14 mouse cellular contexts compared by ENCODE assay signal in the genomic region with DNA sequence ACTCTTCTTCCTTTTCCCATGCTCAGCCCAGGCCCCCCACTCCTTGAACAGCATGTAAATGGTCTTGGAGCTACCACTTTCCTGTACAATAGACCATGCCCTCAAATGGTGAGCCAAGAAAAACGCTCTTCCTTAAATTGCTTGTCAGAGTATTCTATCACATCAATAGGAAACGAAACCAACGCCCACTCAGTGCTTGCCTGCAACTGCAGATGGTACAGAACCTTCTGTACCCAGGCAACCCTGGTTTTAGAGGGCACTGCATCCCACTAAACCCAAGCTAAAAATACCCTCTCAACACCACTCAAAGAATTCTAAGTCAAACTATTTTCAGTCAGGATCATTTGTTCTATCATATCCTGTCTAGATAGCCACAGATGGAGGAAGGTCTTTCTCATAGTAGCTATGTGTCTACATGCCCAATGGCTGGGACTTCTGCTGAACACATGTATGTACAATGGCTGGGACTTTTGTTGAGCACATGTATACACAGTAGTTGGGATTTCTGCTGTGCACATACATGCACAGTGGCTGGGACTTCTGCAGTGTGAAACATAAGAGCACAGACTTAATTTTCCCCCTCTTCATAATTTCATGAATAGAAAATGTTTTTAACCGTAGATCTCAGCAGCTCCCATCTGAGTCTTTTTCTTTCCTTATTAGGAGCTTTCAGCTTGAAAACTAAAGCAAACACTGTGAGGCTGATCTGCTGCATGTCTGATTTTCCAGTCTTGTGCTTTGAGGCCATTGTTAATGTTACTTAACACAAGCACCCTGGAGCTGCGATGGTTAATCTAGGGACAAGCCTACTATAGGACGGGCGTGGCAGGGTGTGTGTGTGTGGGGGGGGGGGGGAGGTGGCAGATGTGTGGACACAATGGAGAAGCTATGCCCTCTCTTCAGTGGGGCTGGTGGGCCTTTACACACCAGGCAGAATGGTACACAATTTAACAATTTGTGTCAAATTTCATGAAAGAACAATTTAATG. TPM values are rescaled to one million over a fixed set of nuclear protein-coding genes. Genes with fewer than 3 reads are reported as not detected.
DNase-seq lines count a peak whose midpoint lies in the region; ATAC-seq and TF ChIP-seq lines count a peak whose summit lies in the region.
"Had no signal": no experiment of that assay in that cellular context is flagged by ENCODE, and none has a peak within 500 bp of the region (broad histone marks: within the 10 kb centered on the region; RNA-seq: fewer than 3 reads in every experiment).

No protein-coding gene starts in this region.

- H3K27ac ChIP-seq in heart, adult 2 months: peak overlapping the region; percentile 46
- no peak overlapping the region for H3K27ac ChIP-seq in heart, embryonic 12.5 days (ENCODE audit: poor library complexity, severe bottlenecking)
- H3K27ac ChIP-seq in midbrain, embryonic 11.5 days (ENCODE audit: low read depth, low read length): no peak overlapping the region
- no peak overlapping the region for H3K27ac ChIP-seq in midbrain, embryonic 10.5 days (replicated peaks)
- peak overlapping the region; percentile 24; the same call in 1 of the 2 replicates for H3K27ac ChIP-seq in bone marrow, adult 2 months (ENCODE audit: control insufficient read depth, insufficient read depth, low read depth, low read length, poor library complexity)
- H3K27ac ChIP-seq in midbrain, postnatal 0 days (ENCODE audit: low read depth, low read length): no peak overlapping the region; the same call in 1 of the 2 replicates
- H3K27ac ChIP-seq: hindbrain, postnatal 0 days; midbrain, embryonic 13.5 days had no signal

- no peak for TF ChIP-seq CTCF in heart, adult 2 months (IDR thresholded peaks at IDR 0.05)
- no peak for TF ChIP-seq CTCF in bone marrow, adult 2 months (IDR thresholded peaks at IDR 0.05; ENCODE audit: control insufficient read depth, insufficient read depth, low read length)
- no peak for TF ChIP-seq CTCF in midbrain, postnatal 0 days (IDR thresholded peaks at IDR 0.05)

- peak in 1 of 2 experiments; percentile 46 for DNase-seq in heart, adult 2 months
- DNase-seq in midbrain, embryonic 11.5 days (ENCODE audit: low spot score, missing footprints): no peak
- DNase-seq in midbrain, embryonic 10.5 days (ENCODE audit: low spot score): no peak
- DNase-seq in kidney, adult 8-10 months: no peak
- DNase-seq in midbrain, postnatal 0 days (ENCODE audit: low spot score): no peak
- DNase-seq: cerebellum, postnatal 36 days; gastrocnemius, postnatal 14 days; layer of hippocampus, postnatal 36 days had no signal

- peaks cover 2% of the 10 kb centered on the region; the same call in 1 of the 2 replicates for H3K36me3 ChIP-seq in heart, adult 2 months (ENCODE audit: control insufficient read depth, insufficient read depth, low read length)
- 0 out of 2 replicates have a peak, but pooled peaks cover 3% of the 10 kb centered on the region for H3K36me3 ChIP-seq in heart, embryonic 12.5 days
- H3K36me3 ChIP-seq in midbrain, embryonic 11.5 days (ENCODE audit: control insufficient read depth, insufficient read depth, low read length): no peaks in the 10 kb centered on the region
- H3K36me3 ChIP-seq in midbrain, embryonic 10.5 days: no peaks in the 10 kb centered on the region
- no peaks in the 10 kb centered on the region for H3K36me3 ChIP-seq in myocyte (ENCODE audit: control insufficient read depth, insufficient read depth)
- no peaks in the 10 kb centered on the region for H3K36me3 ChIP-seq in midbrain, postnatal 0 days (ENCODE audit: insufficient read depth, low read length)
- H3K36me3 ChIP-seq: midbrain, embryonic 13.5 days had no signal

- no peaks in the 10 kb centered on the region for H3K9me3 ChIP-seq in heart, embryonic 12.5 days (replicated peaks)
- no peaks in the 10 kb centered on the region for H3K9me3 ChIP-seq in midbrain, embryonic 11.5 days (ENCODE audit: control insufficient read depth, low read length)
- no peaks in the 10 kb centered on the region for H3K9me3 ChIP-seq in midbrain, embryonic 10.5 days (replicated peaks)
- H3K9me3 ChIP-seq in midbrain, postnatal 0 days (ENCODE audit: low read length): no peaks in the 10 kb centered on the region
- H3K9me3 ChIP-seq: midbrain, embryonic 13.5 days had no signal

- H3K27me3 ChIP-seq in heart, adult 2 months (ENCODE audit: control insufficient read depth, insufficient read depth, low read length): no peaks in the 10 kb centered on the region
- no peaks in the 10 kb centered on the region for H3K27me3 ChIP-seq in heart, embryonic 12.5 days (replicated peaks)
- no peaks in the 10 kb centered on the region for H3K27me3 ChIP-seq in midbrain, embryonic 11.5 days (ENCODE audit: control insufficient read depth, insufficient read depth, low read length)
- 0 out of 2 replicates have a peak, but pooled peaks cover 3% of the 10 kb centered on the region for H3K27me3 ChIP-seq in midbrain, embryonic 10.5 days (ENCODE audit: low read depth, poor library complexity, severe bottlenecking)
- no peaks in the 10 kb centered on the region for H3K27me3 ChIP-seq in myocyte (ENCODE audit: control insufficient read depth, insufficient read depth, insufficient read length)
- no peaks in the 10 kb centered on the region for H3K27me3 ChIP-seq in midbrain, postnatal 0 days (ENCODE audit: insufficient read depth, low read length)
- H3K27me3 ChIP-seq: midbrain, embryonic 13.5 days had no signal

- no peak overlapping the region for H3K4me2 ChIP-seq in heart, embryonic 12.5 days
- no peak overlapping the region for H3K4me2 ChIP-seq in midbrain, embryonic 11.5 days
- peak overlapping the region; percentile 10 for H3K4me2 ChIP-seq in myocyte (ENCODE audit: low read depth)
- H3K4me2 ChIP-seq in midbrain, postnatal 0 days (ENCODE audit: low read depth, low read length, poor library complexity, severe bottlenecking): no peak overlapping the region
- H3K4me2 ChIP-seq: liver, embryonic 11.5 days; midbrain, embryonic 13.5 days had no signal

- intact Hi-C loops in heart, adult 2 months (cut with DNase I): no loop called here

- H3K79me2 ChIP-seq in heart, adult 2 months (replicated peaks; ENCODE audit: control insufficient read depth, insufficient read depth, low read length): no peaks in the 10 kb centered on the region
- H3K79me2 ChIP-seq in myocyte (ENCODE audit: control insufficient read depth, insufficient read depth): no peaks in the 10 kb centered on the region

- TF ChIP-seq EP300 in heart, adult 2 months (IDR thresholded peaks at IDR 0.05; ENCODE audit: insufficient read depth, low read depth, low read length): peak; percentile 87; the same call in 1 of the 2 replicates

- H3K4me1 ChIP-seq in heart, adult 2 months (ENCODE audit: control insufficient read depth, insufficient read depth, low read length): peaks cover 1% of the 10 kb centered on the region; the same call in 1 of the 2 replicates
- H3K4me1 ChIP-seq in heart, embryonic 12.5 days (replicated peaks): peaks cover 15% of the 10 kb centered on the region
- H3K4me1 ChIP-seq in midbrain, embryonic 11.5 days (ENCODE audit: control insufficient read depth, insufficient read depth, low read length): 0 out of 2 replicates have a peak, but pooled peaks cover 3% of the 10 kb centered on the region
- peaks cover 4% of the 10 kb centered on the region; the same call in 1 of the 2 replicates for H3K4me1 ChIP-seq in midbrain, embryonic 10.5 days
- H3K4me1 ChIP-seq in bone marrow, adult 2 months (ENCODE audit: control insufficient read depth, insufficient read depth, low read length): no peaks in the 10 kb centered on the region; the same call in 1 of the 2 replicates
- no peaks in the 10 kb centered on the region for H3K4me1 ChIP-seq in midbrain, postnatal 0 days (ENCODE audit: insufficient read depth, low read length)
- H3K4me1 ChIP-seq: midbrain, embryonic 13.5 days had no signal

- WGBS in heart, adult 2 months: 39% methylated on average over 7 of the region's 7 CpGs
- 70% methylated on average over 7 of the region's 7 CpGs for WGBS in heart, embryonic 12.5 days
- 65% methylated on average over 7 of the region's 7 CpGs for WGBS in midbrain, embryonic 11.5 days
- WGBS in midbrain, embryonic 10.5 days: 81% methylated on average over 7 of the region's 7 CpGs
- WGBS in bone marrow, adult 2 months: 38% methylated on average over 7 of the region's 7 CpGs
- WGBS in midbrain, postnatal 0 days: 60% methylated on average over 7 of the region's 7 CpGs

- ATAC-seq in heart, embryonic 12.5 days (ENCODE audit: insufficient number of reproducible peaks, low FRiP score): no peak
- 0 out of 2 replicates have a peak, but pooled peaks have one; percentile 30 for ATAC-seq in midbrain, embryonic 11.5 days (ENCODE audit: low FRiP score)
- ATAC-seq in midbrain, postnatal 0 days (ENCODE audit: low FRiP score): no peak
- ATAC-seq: hindbrain, postnatal 0 days; midbrain, embryonic 13.5 days had no signal

- no peak for TF ChIP-seq POLR2A in heart, adult 2 months (IDR thresholded peaks at IDR 0.05; ENCODE audit: insufficient read depth, low read depth, low read length)
- no peak for TF ChIP-seq POLR2A in bone marrow, adult 2 months (IDR thresholded peaks at IDR 0.05; ENCODE audit: borderline replicate concordance, control insufficient read depth, low read depth, low read length)
- no peak for TF ChIP-seq POLR2A in myocyte (IDR thresholded peaks at IDR 0.05; ENCODE audit: insufficient read length, low read depth)

- no peak overlapping the region for H3K4me3 ChIP-seq in heart, adult 2 months
- no peak overlapping the region for H3K4me3 ChIP-seq in heart, embryonic 12.5 days
- H3K4me3 ChIP-seq in midbrain, embryonic 11.5 days (ENCODE audit: low read depth, low read length): no peak overlapping the region
- no peak overlapping the region for H3K4me3 ChIP-seq in midbrain, embryonic 10.5 days
- H3K4me3 ChIP-seq in bone marrow, adult 2 months (replicated peaks; ENCODE audit: control insufficient read depth, low read depth, low read length): no peak overlapping the region
- H3K4me3 ChIP-seq in myocyte: no peak overlapping the region
- H3K4me3 ChIP-seq in midbrain, postnatal 0 days (ENCODE audit: low read depth, low read length): no peak overlapping the region
- H3K4me3 ChIP-seq: midbrain, embryonic 13.5 days had no signal

- H3ac ChIP-seq in myocyte (ENCODE audit: control insufficient read depth, insufficient read length): no peak overlapping the region

- H3K9ac ChIP-seq in heart, adult 2 months (ENCODE audit: low read depth, low read length): no peak overlapping the region
- no peak overlapping the region for H3K9ac ChIP-seq in heart, embryonic 12.5 days
- H3K9ac ChIP-seq in midbrain, embryonic 11.5 days (ENCODE audit: low read length): no peak overlapping the region
- H3K9ac ChIP-seq in midbrain, postnatal 0 days (replicated peaks; ENCODE audit: low read length, poor library complexity, severe bottlenecking): no peak overlapping the region
- H3K9ac ChIP-seq: midbrain, embryonic 13.5 days had no signal

RNA-seq across cellular contexts. Expression of a gene that starts 7.8 kb away (rescaled TPM):
- total RNA-seq in heart, adult 2 months (2021): 1 to 10 TPM; 1.6 to 2.1 TPM
- 2.8 and 3.5 TPM in 2 replicates for polyA plus RNA-seq in heart, adult 2 months (2012; rRNA removed)
- 6.7 and 10.2 TPM in 2 replicates for polyA plus RNA-seq in heart, embryonic 12.5 days (2016; fragmentation: Nextera tagmentation; extraction: Ambion mirVana)
- 7.4 and 11.0 TPM in 2 replicates for polyA plus RNA-seq in midbrain, embryonic 11.5 days (2014; fragmentation: Nextera tagmentation; extraction: Ambion mirVana)
- polyA plus RNA-seq in midbrain, embryonic 10.5 days (2016; fragmentation: Nextera tagmentation; extraction: Ambion mirVana): 8.0 and 8.2 TPM in 2 replicates
- polyA plus RNA-seq in bone marrow, adult 2 months (2011; ENCODE audit: insufficient read depth, insufficient read length, low replicate concordance, missing spikeins): 0.43 and 1.4 TPM in 2 replicates
- 4.4 TPM for polyA plus RNA-seq in myocyte (2012; fragmentation: generic; extraction: Trizol)
- 3.4 and 4.2 TPM in 2 replicates for total RNA-seq in midbrain, postnatal 0 days (2014; rRNA removed)
- 2.5 TPM in 2 replicates for polyA plus RNA-seq in midbrain, postnatal 0 days (2015; fragmentation: Nextera tagmentation; extraction: Ambion mirVana)

Comparison
In these comparisons a context has a peak if more than half of its experiments do, and no peak if none do; other contexts are left out.
1. H3K27ac ChIP-seq: peak in heart, adult 2 months (single experiment) and bone marrow, adult 2 months (single experiment); none in heart, embryonic 12.5 days (single experiment), midbrain, embryonic 11.5 days (single experiment), midbrain, embryonic 10.5 days (single experiment) and midbrain, postnatal 0 days (single experiment).